Mouse (Mus musculus) naive thymus-derived CD4-positive, alpha-beta T cell, adult 2 months (primary cell): ENCODE data around the gene Mnat1.
"Not testable (repeated sequence)": the region's sequence is repeated elsewhere in the genome, so short reads cannot be mapped to it uniquely, and the experiment has no call there.

Source experiments
- DNase-seq: peaks from one replicate; pipeline ENCODE4 v3.0.0-alpha.2; 2011; ENCODE audit warnings: low read depth

Gene Mnat1

DNA sequence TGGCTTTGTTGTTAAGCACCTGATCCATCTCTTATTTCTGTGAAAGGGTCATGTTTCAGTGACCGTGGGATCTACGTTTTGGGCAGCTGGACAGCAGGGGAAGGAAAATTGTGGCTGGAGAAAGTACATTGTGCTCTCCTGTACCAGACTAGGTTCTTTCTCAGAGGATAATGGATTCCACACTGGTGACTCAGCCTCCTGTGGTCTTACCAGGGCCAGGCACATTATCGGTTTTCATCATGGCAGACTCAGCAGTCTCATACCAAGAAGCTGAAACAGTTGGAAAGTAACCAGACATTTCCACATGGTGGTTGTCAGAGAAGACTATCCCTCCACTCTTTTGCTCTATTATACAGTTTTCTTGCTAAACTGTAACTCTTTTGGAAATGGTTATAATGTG lies 23.7 kb downstream of the Mnat1 start:
- no peak for DNase-seq

DNA sequence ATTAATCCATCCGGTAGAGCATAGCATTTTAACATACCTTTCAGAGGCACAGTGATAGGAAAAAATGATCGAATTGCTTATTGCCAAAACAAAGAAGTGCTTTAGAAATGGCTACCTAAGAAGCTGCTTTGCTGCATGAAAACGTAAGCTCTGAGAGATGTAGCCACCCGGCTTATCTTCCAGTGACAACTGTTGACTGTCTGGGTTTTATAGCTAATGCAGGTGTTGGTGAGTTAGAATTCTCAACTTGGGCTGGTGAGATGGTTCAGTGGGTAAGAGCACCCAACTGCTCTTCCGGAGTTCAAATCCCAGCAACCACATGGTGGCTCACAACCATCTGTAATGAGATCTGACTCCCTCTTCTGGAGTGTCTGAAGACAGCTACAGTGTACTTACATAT lies 27.5 kb downstream of the Mnat1 start:
- not testable (repeated sequence) for DNase-seq

GRCm38 (mm10) chr12:73154150-73154549 lies 30.6 kb downstream of the Mnat1 start:
- DNase-seq: no peak

- DNase-seq: no peak
Measured at GRCm38 (mm10) chr12:73160341-73160740, 36.8 kb downstream of the Mnat1 start.

- DNase-seq: peak; percentile 58
Measured at GRCm38 (mm10) chr12:73162408-73163181, 39.1 kb downstream of the Mnat1 start.

- DNase-seq: peak; percentile 46
Measured at GRCm38 (mm10) chr12:73170794-73171193, 47.3 kb downstream of the Mnat1 start.

GRCm38 (mm10) chr12:73183896-73184295 lies 60.4 kb downstream of the Mnat1 start:
- no peak for DNase-seq

DNA sequence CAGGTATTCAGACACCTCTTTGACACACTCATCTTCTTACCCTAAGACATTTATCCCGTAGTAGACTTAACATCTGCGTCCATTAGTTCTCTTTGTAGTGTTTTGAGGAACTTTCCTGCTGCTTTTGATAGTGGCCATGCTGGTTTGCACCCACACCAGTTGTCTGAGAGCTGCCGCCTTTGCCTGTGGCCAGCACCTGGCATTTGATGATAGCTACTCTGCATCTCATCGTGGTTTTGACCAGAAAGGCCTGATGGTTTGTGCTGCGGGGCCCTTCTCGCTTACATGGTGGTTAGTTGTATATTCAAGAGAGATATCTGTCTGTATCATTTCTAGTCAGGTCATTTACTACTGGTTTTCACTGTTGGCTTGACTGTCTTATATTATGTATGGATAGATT lies 73.8 kb downstream of the Mnat1 start:
- no peak for DNase-seq

- DNase-seq: peak; percentile 46
Measured at GRCm38 (mm10) chr12:73198451-73198850, 74.9 kb downstream of the Mnat1 start.

GRCm38 (mm10) chr12:73199375-73199774 lies 75.9 kb downstream of the Mnat1 start:
- DNase-seq: no peak

GRCm38 (mm10) chr12:73201587-73201986 lies 78.1 kb downstream of the Mnat1 start:
- DNase-seq: peak; percentile 74

DNA sequence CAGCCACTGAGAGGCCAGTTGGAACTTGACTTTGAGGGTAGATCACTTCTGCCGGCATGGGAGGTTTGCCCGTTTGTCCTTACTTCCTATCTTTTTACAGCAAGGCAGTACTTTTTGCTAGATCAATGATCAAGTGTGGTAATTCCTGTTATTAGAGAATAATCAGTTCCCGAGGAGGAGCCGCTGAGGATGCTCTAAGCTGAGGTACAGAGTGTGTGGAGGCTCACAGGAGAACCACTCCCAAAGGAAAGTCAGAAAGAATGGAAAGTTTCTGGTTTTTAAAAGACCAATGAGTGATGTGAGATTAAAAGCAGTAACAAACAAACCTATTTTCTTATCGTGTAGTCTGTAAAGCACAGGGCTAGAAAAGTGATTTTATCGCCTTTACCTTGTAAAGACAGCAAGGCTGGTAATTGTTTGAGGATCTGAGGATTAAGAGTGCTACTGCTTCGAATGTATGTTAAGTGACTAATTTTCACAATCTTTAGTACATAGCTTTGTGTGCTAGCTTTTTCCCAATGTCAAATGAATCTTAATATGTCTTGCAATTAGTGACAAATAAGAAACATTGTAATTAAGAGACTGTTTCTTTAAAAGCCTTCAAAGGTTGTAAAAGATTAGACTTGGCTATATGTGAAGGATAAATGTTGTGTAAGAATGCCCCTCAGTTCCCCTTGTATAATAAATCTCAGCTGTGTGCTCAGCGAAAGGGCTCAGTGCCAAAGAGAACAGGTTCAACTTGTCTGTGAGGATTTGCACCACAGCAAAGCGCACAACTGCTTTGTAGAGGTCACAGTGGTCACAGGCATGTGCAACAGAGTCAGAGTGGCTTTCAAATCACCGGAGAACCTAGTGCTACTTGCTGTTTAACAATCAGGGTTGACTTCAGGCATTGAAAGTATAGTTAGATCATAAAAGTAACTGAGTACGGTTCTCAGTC lies 82.5 kb downstream of the Mnat1 start:
- peak; percentile 21 for DNase-seq

DNA sequence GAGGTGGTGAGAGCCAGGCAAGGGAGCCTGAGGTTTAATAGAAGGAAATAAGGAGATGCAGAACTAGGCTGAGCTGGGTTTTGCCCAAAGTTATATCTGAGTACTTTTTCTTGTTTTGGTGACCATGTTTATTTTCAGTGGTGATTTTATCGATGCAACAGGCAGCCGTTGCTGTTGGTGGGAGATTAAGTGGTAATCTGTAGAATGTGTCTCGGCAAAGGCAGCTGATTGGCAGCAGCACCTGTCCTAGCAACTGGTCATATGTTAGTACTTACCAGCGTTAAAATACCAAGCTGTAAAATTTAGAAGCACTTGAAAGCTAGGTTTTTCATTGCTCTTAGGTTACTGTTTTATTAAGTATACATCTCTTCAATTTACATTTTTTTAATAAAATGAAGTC lies 83.5 kb downstream of the Mnat1 start:
- DNase-seq: no peak

DNA sequence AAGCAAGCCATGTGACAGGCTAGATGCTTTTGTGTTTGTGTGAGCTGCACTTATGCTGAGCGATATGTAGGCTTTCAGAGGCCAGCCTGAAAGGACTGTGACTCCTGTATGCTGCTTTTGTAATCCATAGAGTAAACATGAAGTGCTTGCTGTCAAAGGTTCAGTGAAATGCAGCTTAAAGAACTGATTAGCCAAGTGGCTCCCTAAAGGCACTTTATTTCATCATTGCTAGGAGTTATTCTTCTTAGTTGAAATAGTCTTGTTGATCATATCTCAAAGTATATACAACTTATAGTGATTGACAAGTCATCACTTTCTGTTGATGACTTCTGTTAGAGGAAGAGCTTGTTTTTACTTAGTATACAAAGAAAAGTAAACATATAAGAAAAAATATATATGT lies 83.9 kb downstream of the Mnat1 start:
- DNase-seq: no peak

DNA sequence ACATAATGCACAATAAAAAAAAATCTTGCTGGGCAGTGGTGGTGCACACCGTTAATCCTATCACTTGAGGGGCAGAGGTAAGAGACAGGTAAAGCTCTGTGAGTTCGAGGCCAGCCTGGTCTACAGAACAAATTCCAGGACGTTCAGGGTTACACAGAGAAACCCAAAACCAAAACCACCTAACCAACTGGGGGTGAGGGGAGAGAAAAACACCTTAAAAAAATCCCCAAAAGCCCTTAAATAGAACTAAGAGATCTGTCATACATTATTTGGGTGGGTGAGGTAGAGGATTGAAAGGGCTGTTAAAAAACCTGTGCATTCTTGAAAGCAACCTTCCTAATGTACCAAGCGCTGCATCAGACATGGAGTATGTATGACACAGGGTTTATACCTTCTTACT lies 85.0 kb downstream of the Mnat1 start:
- DNase-seq: no peak

- DNase-seq: no peak
Measured at GRCm38 (mm10) chr12:73209117-73209516, 85.6 kb downstream of the Mnat1 start.

GRCm38 (mm10) chr12:73210454-73210853 lies 86.9 kb downstream of the Mnat1 start:
- no peak for DNase-seq

DNA sequence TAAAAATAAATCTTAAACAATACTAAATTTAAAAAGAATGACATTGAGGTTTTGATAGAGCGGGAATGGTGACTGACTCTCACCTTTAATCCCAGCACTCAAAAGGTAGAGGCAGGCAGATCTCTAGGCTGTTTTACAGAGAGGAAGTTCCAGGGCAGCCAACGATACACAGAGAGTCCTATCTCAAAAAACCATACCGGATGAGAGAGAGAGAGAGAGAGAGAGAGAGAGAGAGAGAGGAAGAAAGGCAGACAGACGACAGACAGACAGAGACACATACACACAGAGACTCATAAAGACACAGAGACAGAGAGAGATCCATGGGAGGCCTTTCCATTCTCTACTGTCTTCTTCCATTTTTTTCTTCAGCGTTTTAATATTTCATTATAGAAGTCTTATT lies 92.3 kb downstream of the Mnat1 start:
- no peak for DNase-seq

DNA sequence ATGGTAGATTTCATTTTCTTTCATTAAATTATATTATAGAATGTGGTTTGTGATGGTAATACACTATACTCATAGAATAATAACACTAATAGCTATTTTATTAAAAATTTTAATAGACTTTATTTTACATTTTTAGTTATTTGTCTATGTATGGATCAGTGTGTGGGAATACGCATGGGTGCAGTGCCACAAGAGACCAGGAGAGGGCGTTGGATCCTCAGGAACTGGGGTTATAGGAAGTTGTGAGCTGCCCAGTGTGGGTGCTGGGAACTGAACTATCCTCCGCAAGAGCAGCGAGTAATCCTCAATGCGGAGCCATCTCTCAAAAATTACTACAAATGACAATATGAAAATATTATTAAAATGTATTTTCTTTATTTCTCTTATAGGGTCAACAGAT lies 95.1 kb downstream of the Mnat1 start:
- DNase-seq: no peak

DNA sequence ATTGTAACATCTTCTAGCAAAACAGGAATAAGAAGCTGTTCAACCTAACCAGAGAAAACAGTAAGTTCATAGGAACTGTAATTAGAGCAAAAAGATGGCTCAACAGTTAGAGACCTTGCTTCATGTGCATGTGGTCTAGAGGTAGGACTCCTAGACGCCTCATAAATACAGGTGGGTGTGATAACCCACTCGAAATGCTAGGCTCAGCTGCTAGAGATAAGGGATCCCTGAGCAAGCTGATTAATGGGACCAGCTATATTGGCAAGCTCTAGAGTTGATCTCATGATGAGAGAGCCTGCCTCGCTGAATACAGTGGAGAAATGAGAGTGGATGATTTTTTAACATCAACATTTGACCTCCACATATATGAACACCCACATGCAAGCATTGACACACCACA lies 97.7 kb downstream of the Mnat1 start:
- no peak for DNase-seq

GRCm38 (mm10) chr12:73223872-73224271 lies 100.4 kb downstream of the Mnat1 start:
- DNase-seq: no peak

DNA sequence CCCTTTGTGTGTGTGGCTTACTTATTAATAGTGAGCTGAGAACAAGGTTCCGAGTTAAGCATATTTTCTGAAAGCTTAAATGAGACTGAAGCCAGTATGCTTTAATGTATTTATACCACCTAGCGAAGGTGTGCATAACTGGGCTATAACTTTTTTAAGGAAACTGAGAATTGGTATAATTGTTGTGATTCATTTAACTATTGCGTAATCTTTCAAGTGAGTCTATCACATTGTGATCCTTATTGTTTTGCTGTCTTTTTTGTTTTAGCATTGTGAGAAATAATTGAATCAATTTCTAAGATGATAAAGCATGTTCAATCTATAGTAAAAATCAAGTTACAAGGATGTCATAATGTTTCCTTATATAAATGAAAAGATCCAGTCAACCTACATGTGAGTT lies 104.9 kb downstream of the Mnat1 start:
- DNase-seq: no peak

DNA sequence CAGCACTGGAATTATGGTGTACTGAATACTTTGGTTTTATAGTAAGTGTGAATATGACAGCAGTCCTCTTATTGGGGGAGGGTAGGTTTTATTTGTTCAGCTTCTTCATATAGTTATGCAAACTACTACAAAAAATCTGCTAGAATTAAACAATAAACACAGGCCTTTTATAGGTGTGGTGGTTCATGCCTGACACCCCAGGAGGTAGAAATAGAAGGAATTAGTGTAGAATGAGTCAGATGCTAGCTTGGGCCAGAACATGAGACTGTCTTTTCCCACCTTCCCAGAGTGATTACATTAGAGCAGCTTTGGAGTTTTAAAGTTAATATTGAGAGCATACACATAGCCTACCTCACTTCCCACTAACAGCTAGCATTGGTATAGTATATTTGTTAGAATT lies 106.7 kb downstream of the Mnat1 start:
- no peak for DNase-seq
